Mouse (Mus musculus): ENCODE results near the gene Fam163a.
"Not testable (repeated sequence)": the region's sequence is repeated elsewhere in the genome, so short reads cannot be mapped to it uniquely, and the experiment has no call there.

Gene Fam163a

GRCm38 (mm10) chr1:156204656-156205131 is at the start of gene Fam163a:
Gene Fam163a, minus strand, starts transcription at chr1:156205026.
- peak in 1 of 2 experiments; percentile 14 for DNase-seq

GRCm38 (mm10) chr1:156251096-156251495 is 46.3 kb upstream of the Fam163a start:
- not testable (repeated sequence) for DNase-seq

GRCm38 (mm10) chr1:156247893-156248292 is 43.1 kb upstream of the Fam163a start:
- no peak for DNase-seq

GRCm38 (mm10) chr1:156241713-156242348 is 37.0 kb upstream of the Fam163a start:
- DNase-seq = peak; percentile 76 to 77

DNA sequence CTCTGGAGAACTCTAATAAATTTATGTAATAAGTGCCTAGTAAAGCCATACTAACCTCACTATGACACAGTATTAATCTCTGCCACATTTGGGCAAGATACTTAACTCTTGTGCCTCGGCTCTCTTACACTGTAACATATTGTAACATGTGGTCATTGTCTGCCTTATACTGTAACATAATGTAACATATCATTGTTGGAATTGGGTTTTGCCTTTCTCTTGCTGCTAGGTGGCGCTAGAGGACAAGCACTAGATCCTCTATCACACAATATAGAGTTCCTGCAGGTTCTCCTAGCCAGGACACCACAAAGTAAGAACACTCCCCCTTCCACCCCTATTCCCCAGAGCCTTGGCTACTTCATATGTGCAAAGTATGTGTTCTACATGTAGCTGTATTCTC is 36.2 kb upstream of the Fam163a start:
- DNase-seq = peak; percentile 39 to 60

DNA sequence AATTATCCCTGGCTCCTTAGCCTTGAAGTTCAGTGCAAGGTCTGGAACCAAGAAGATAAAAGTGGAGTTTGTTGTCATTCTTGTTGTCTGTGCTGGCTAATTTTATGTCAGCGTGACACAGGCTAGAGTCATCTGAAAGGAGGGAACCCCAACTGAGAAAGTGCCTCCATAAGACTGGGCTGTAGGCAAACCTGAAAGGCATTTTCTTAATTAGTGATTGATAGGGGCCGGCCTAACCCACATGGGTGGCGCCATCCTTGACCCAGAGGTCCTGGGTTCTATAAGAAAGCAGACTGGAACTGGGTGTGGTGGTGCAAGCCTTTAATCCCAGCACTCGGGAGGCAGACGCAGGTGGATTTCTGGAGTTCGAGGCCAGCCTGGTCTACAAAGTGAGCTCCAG is 26.3 kb upstream of the Fam163a start:
- no peak for DNase-seq

GRCm38 (mm10) chr1:156230339-156231089 is 25.7 kb upstream of the Fam163a start:
- no peak for DNase-seq

DNA sequence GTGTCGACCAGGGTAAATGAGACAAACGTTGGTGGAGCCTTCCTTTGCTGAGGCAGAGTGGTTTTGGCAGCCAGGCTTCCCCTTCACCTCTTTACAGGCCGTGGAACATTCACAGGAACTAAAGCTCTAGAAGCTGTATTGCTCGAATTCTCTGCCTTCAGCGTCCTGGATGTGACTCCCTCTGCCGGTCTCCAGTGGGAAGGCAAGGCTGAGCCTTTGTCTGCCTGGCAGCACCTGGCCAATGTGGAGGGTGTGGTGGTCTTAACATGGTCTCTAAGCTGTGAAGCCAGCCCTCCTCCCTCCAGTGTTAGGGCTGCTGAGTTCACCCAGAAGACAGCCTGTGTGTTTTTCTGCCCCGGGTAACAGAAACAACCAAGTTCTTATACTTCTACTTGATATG is 24.6 kb upstream of the Fam163a start:
- DNase-seq = peak; percentile 60 to 74

DNA sequence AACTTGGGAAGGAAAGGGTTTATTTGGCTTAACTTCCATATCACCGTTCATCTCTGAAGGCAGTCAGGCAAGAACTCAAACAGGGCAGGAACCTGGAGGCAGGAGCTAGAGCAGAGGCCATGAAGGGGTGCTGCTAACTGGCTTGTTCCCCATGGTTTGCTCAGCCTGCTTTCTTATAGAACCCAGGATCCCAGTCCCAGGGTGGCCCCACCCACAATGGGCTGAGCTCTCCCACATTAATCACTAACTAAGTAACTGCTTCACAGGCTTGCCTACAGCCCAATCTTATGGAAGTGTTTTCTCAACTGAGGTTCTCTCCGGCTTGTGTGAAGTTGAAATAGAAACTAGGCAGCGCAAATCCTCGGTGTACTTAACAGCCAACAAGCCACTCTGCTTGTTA is 23.9 kb upstream of the Fam163a start:
- DNase-seq = no peak

DNA sequence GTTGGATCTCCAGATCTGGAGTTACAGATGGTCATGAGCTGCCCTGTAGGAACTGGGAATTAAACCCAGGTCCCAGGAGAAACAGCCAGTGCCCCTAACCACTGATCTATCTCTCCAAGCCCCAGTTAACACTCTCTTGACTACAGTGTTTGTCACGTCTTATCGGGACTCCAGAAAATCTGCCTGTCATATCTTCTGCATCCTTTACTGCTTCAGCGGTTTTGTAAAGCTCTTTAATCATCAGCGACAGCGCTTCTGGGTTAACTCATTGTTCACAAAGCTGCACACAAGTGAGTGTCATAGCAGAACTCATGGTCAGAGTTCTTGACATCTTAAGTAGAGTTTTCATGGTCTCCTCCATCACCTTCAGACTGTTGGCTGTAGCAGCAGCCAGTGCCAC is 22.1 kb upstream of the Fam163a start:
- DNase-seq = no peak

DNA sequence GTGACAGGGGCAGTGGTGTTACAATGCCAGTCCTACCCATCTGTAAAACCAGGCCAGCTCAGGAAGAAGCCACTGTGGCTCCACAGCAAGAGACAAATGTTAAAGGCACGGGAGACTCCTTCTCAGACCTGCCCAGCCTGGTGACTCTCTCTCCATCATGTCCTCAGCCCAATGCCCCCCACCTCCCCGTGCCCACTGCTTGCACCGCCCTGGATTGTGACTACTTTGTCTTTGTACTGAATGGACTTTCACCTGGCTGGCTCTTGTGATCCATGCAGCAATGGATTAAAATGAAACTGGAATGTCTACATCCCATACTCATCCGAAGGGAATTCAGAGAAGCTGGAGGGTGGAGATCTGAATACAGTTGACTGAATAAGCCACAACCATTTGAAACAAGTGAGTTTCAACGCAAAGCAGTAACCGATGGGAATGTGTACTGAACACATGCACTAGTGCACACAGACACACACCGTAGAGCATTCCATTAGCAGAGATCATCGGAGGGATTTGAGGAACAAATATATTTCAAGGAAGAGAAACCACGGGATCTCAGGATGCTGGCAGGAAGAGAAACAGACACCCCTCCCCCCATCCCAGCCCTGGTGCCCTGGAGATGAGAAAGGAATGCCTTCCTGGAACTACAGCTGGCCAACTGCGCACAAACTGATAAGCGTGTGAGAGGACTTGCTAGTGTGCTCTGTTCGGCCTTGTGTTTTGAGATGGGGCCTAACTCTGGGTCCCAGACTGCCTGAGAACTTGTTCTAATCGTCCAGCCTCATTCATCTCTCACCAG is 17.6 kb upstream of the Fam163a start:
- no peak for DNase-seq

DNA sequence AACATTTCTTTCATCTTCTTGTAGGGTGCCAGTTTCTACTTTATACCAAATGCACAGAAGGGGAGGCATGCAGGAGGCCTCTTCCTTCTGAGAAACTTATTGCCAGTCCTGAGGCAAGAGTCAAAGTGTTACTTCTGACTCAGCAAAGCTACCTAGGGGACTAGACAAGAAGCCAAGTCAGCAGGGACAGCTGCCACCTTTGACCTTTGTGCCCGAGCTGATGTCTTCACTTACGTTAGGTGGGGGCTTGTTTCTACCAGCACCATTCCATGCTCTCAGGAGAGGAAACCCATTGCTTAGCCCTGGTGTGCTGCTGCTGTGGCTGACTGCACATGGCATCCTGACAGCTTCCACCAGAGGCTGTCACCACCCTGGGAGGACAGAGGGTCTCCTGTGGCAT is 16.5 kb upstream of the Fam163a start:
- no peak for DNase-seq

GRCm38 (mm10) chr1:156218573-156218972 is 13.7 kb upstream of the Fam163a start:
- DNase-seq = no peak

- no peak for DNase-seq
These were observed 13.1 kb upstream of the Fam163a start for GRCm38 (mm10) chr1:156217941-156218340.

DNA sequence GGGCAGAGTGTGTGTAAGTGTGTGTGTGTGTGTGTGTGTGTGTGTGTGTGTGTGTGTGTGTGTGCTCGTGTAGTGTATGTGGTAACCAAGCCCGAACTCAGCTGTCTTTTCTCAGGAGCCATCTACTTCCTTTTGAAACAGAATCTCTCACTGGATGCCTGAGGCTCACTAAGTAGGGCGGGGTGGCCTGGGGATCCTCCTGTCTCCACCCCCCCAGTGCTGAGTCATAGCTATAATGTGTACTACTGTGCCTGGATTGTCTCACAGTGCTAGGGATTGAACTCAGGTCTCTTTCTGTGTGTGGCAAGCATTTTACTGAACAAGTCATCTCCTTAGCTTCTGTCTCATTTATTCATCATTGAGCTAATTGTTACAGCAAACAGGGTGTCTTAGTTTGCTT is 12.6 kb upstream of the Fam163a start:
- DNase-seq = no peak

GRCm38 (mm10) chr1:156216249-156216648 is 11.4 kb upstream of the Fam163a start:
- DNase-seq = no peak

GRCm38 (mm10) chr1:156214651-156215050 is 9.8 kb upstream of the Fam163a start:
- no peak for DNase-seq

GRCm38 (mm10) chr1:156212923-156213322 is 8.1 kb upstream of the Fam163a start:
- DNase-seq = no peak

- DNase-seq = no peak
These were observed 7.0 kb upstream of the Fam163a start for GRCm38 (mm10) chr1:156211809-156212317.

DNA sequence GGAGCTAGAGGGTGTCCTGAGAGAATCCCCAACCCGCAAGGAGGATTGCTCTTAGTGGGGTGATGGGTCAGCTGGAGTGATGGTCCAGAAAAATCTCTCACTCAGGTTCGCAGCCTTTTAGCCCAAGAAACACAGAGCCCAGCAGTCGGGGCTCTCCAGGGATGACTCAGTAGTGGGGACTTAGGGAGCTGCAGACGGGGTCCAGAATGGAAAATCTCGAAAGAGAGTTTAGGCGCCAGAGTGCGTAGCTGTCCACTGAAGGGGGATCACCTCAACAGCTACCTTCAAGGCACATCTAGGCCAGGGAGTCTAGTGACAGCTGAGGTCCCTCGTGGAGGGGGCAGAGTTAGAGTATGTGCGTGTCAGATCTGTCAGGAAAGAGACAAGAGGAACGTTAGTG is 338 bp upstream of the Fam163a start:
- DNase-seq = no peak

DNA sequence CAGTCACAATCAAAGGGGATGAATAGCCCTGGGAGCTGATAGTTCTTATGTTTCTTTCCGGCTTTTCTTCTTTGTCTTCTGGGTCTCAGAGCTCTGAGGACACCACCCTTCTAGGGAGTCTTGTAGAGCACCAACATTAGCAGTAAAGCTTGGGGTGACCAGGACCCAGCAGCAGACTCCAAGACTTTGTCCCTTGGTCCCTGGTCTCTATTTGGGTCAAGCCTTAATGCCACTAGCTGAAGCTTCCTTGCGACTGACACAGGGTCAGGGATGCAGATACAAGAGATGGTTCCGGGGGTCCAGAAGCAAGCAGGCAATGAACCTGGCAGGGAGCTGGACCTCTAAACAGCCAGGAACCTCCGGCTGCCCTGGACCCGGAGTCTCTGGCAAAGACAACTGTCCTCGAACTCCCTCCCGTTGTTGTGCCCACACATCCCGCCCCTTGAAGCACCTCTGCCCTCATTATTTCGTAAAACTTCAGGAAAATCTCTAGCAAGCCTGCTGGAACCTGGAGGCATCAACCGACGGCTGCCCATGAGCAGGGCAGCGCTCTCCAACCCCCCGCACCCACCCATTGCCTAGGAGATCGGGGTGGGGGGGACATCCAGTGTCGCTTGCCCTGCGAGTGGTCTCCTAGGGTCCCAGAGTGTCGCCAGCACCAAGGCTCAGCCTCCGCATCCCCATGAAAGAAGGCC is 718 bp downstream of the Fam163a start:
- DNase-seq = no peak

DNA sequence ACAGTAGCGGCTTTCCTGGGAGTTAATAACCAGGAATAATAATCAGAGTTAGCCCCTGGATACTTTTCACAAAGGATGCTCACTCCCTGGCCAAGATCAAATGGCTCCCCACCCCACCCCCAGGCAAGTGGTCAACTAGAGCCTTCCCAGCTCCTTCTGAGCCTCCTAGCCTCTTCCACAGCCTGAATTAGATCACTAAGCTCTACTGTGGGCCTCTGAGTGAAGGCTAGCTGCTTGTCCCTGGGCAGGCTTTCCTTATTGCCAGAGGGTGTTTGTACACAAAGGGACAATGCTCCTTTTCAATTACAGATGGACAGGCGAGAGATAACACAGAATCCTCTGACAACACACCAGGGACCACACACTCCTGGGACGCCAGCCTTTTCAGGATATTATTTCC is 2.2 kb downstream of the Fam163a start:
- no peak for DNase-seq

DNA sequence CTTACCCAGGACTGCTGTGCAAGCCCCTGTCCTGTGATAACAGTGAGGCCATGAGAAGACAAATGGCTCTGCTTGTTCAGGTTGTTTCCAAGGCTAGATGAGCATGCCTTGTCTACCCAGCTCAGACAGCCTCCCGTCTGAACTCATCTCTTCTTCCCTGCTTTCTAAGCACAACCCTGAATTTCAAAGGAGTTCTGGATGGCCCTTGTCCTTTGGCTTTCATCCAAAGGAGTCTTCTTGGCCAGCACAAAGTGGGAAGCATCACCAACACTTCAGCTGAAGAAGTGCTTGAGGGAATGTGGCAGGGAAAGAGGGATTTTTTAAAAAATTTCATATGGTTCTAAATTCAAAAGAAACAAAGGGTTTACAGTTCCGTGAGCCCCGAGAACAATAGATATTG is 3.8 kb downstream of the Fam163a start:
- no peak for DNase-seq

Data from cerebellum, postnatal 14 days (tissue).